Mouse (Mus musculus): ENCODE results near the gene Mapkapk3. TPM values are rescaled to one million over a fixed set of nuclear protein-coding genes. Genes with fewer than 3 reads are reported as not detected.

The Mapkapk3 gene
- total and polyA plus RNA-seq, 3 experiments: 42.3 to 49.9 TPM; not detected in 1

GRCm38 (mm10) chr9:107302592-107302991 is 12.9 kb upstream of the Mapkapk3 start:
- TF ChIP-seq TAL1 (IDR thresholded peaks at IDR 0.05; ENCODE audit: low read length) (no peak), RCOR1 (IDR thresholded peaks at IDR 0.05; ENCODE audit: low read depth, low read length) (no peak), BHLHE40 (IDR thresholded peaks at IDR 0.05; ENCODE audit: borderline replicate concordance, low read depth, low read length) (no peak), UBTF (IDR thresholded peaks at IDR 0.05; ENCODE audit: borderline replicate concordance, insufficient read depth, low read depth, low read length) (no peak), TBP (IDR thresholded peaks at IDR 0.05; ENCODE audit: low read depth, low read length) (no peak), GABPA (IDR thresholded peaks at IDR 0.05; ENCODE audit: low read depth, low read length) (no peak), POLR2A (IDR thresholded peaks at IDR 0.05; ENCODE audit: control insufficient read depth in 1 of 2, insufficient read depth in 1 of 2, low read depth in 1 of 2, low read length in 2 of 2, poor library complexity in 1 of 2) (no peak), MXI1 (IDR thresholded peaks at IDR 0.05; ENCODE audit: low read depth, low read length) (no peak), CHD2 (IDR thresholded peaks at IDR 0.05; ENCODE audit: low read length) (no peak), MAZ (IDR thresholded peaks at IDR 0.05; ENCODE audit: low read depth, low read length) (no peak), MYC (IDR thresholded peaks at IDR 0.05; ENCODE audit: low read depth, low read length) (no peak), E2F4 (IDR thresholded peaks at IDR 0.05; ENCODE audit: borderline replicate concordance, low read depth, low read length) (no peak), EP300 (IDR thresholded peaks at IDR 0.05; ENCODE audit: low read depth in 1 of 2, low read length in 2 of 2) (no peak), RAD21 (IDR thresholded peaks at IDR 0.05; ENCODE audit: low read depth, low read length) (no peak)
- H3K36me3 ChIP-seq (ENCODE audit: control insufficient read depth in 1 of 2, insufficient read depth in 2 of 2, low read length in 2 of 2): peaks cover 0 to 28% of the 10 kb centered on the region in 2 experiments; a peak in 2 of 4 replicates
- H3K27ac ChIP-seq (ENCODE audit: control insufficient read depth, low read depth, low read length): no peak overlapping the region

GRCm38 (mm10) chr9:107301554-107302331 is 12.1 kb upstream of the Mapkapk3 start:
- Histone ChIP-seq H3K9me3 (replicated peaks; ENCODE audit: insufficient read depth, low read length) (no peaks in the 10 kb centered on the region), H3K36me3 (ENCODE audit: control insufficient read depth in 1 of 2, insufficient read depth in 2 of 2, low read length in 2 of 2) (peaks cover 0 to 24% of the 10 kb centered on the region in 2 experiments; a peak in 2 of 4 replicates), H3K79me2 (ENCODE audit: control insufficient read depth, insufficient read depth, low read length, poor library complexity) (peaks cover 29% of the 10 kb centered on the region), H3K27me3 (ENCODE audit: control insufficient read depth in 1 of 2, insufficient read depth in 2 of 2, low read length in 2 of 2) (no peaks in the 10 kb centered on the region), H3K4me1 (ENCODE audit: control insufficient read depth in 1 of 2, insufficient read depth in 2 of 2, low read length in 2 of 2) (peaks cover 2 to 42% of the 10 kb centered on the region in 2 experiments; a peak in 3 of 4 replicates), H3K4me3 (ENCODE audit: control insufficient read depth in 1 of 2, insufficient read depth in 1 of 2, low read depth in 2 of 2, low read length in 2 of 2) (no peak overlapping the region), H3K27ac (ENCODE audit: control insufficient read depth, low read depth, low read length) (no peak overlapping the region), H3K9ac (ENCODE audit: control insufficient read depth, low read depth, low read length, poor library complexity, severe bottlenecking) (no peak overlapping the region)
- no peak for DNase-seq (ENCODE audit: low read depth, low spot score)
- TF ChIP-seq BHLHE40 (IDR thresholded peaks at IDR 0.05; ENCODE audit: borderline replicate concordance, low read depth, low read length) (peak; percentile 47; the same call in 1 of the 2 replicates), TBP (IDR thresholded peaks at IDR 0.05; ENCODE audit: low read depth, low read length) (no peak), ZMIZ1 (IDR thresholded peaks at IDR 0.05; ENCODE audit: low read depth, low read length) (no peak), MYC (IDR thresholded peaks at IDR 0.05; ENCODE audit: low read depth, low read length) (no peak), JUND (IDR thresholded peaks at IDR 0.05; ENCODE audit: low read depth, low read length) (no peak)

More at GRCm38 (mm10) chr9:107302592-107302991, 12.9 kb upstream of the Mapkapk3 start:
- no peak overlapping the region for H3K4me3 ChIP-seq (ENCODE audit: control insufficient read depth in 1 of 2, insufficient read depth in 1 of 2, low read depth in 2 of 2, low read length in 2 of 2)
- H3K9me3 ChIP-seq (replicated peaks; ENCODE audit: insufficient read depth, low read length): no peaks in the 10 kb centered on the region
- H3K27me3 ChIP-seq (ENCODE audit: control insufficient read depth in 1 of 2, insufficient read depth in 2 of 2, low read length in 2 of 2): no peaks in the 10 kb centered on the region
- peaks cover 20% of the 10 kb centered on the region for H3K79me2 ChIP-seq (ENCODE audit: control insufficient read depth, insufficient read depth, low read length, poor library complexity)
- H3K4me1 ChIP-seq (ENCODE audit: control insufficient read depth in 1 of 2, insufficient read depth in 2 of 2, low read length in 2 of 2): peaks cover 6 to 48% of the 10 kb centered on the region in 2 experiments
- DNase-seq (ENCODE audit: low read depth, low spot score): no peak
- H3K9ac ChIP-seq (ENCODE audit: control insufficient read depth, low read depth, low read length, poor library complexity, severe bottlenecking): no peak overlapping the region
